Mouse (Mus musculus) embryonic fibroblast, embryonic 13.5 days (primary cell): Measurements from ENCODE around the gene Bak1.

Experiments used
- CTCF ChIP-seq: IDR thresholded peaks from 2 replicates; pipeline ENCODE4 v1.5.1; 2011; ENCODE audit warnings: mild to moderate bottlenecking, control low read depth, low read length, moderate library complexity, borderline replicate concordance; ENCODE audit not compliant: insufficient read depth
- POLR2A ChIP-seq: IDR thresholded peaks from 2 replicates; pipeline ENCODE4 v1.6.1; 2011; ENCODE audit warnings: low read depth, mild to moderate bottlenecking, control low read depth, low read length, moderate library complexity

DNA sequence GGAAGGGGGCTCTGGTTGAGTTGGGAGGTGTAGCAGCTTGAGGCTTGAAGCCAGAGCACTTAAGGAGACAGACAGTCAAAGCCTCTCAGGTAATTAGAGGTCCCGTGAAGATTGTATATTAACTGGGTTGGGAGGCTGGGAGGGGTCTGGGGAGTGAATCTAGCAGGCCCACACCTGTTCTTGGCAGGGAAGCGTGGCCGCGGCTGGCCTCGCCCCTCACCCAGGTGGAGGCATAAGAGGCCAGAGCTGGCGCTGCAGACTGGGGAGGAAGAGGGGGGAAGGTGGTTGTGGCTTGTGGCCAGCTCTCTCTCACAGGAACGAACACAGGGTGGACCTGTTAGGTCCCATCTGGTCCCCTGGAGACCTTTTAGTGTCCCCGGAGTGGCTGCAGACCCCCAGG, 31.9 kb upstream of the Bak1 start:
- TF ChIP-seq CTCF, result no peak
- TF ChIP-seq POLR2A, result no peak
